Mouse (Mus musculus) testis, postnatal 10 days (tissue): ENCODE data around the gene Prps2.
"Not testable (repeated sequence)": the region's sequence is repeated elsewhere in the genome, so short reads cannot be mapped to it uniquely, and the experiment has no call there.

Experiments
- DNase-seq: peaks from one replicate; pipeline ENCODE4 v3.0.0; 2021; ENCODE audit warnings: low spot score

The Prps2 gene

DNA sequence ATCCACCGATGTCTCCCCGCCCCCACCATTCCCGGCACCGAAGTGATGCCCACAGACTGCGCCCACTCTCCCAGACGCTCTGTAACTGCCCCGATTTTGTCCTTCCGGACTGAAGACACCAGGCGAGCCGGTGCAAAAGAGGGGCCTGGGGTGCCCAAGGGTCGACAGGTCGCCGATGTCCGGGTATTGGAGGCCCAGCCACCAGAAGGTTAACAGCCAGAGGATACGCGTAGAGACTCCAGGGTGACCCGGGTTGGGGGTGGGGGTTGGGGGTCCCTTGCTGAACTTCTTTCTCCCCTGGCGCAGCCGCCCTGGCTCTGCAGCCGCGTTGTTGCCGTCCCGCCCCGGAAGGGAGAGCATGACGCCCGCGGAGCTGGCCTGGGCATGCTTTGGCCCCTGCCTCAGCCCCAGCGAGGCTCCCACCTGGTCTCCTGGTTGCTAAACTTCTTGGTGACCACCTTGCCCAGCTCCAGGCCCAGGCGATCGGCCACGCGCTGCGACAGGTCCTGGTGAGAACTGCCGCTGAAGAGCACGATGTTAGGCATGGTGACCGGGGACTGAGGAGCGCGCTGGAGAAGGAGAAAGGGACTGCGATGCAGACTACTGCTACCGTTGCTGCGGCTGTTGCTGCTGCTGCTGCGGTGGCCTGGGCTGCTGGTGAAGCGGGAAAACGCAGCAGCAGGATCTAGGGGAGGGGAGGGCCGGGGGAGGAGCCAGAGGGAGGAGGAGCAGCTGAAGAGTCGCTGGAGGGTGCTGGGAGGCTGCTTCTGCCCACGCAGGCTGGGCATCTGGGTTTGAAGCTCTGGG is at the start of gene Prps2:
Gene Prps2, minus strand, starts transcription at position 703 of the 807 bp plus-strand sequence.
- peak; percentile 53 for DNase-seq

DNA sequence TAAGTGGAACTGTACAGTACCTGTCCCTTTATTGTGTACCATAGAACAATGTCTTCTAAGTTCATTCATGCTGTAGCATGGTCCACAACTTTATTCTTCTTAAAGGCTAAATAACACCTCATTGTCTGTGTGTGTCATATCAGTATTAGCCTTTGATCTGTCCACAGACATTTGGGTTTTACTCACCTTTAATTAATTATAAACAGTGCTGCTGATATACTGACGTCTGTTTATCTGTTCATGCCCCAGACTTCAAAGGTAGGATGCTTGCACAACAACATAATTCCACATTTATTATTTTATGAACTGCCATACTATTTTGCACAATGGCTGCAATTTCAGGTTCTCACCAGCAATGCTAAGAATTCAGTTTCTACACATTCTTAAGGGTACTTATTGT is 35.1 kb upstream of the Prps2 start:
- DNase-seq = no peak

DNA sequence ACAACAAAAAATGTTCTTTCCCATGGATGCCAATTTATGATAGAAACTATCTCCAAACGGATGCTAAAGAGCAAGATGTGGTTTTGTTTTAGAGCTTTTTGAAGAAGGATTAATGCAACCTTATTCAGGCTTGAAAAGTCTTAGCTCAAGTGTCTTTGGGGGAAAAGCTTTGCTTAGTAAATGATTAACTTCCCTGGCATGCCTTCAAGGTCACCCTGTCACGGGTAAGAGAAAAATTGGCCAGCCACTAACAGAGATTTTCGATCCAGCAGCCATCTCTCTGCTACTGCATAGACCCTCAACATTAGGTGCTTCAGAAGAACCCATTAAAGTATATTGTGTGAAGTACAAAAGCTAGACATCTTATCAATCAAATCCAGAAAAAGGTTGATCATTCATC is 12.4 kb upstream of the Prps2 start:
- no peak for DNase-seq

DNA sequence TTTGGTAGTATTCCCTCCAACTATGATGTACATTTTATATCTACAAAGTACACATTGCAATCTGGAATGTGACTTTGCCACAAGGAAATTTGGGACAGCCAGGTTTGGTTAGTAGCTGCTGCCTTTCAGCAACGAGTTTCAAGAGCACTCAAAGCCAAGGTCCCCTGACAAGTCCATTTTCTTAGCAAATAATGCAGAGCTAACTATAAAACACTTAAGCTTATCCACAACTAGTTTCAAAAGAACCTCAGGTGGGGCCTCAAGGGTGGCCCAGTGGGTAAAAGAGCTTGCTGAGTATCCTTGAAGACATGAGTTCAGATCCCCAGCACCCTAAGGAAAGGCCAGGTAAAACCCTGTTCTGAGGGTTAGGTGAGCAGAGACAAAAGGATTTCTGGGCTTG is 4.1 kb upstream of the Prps2 start:
- no peak for DNase-seq

DNA sequence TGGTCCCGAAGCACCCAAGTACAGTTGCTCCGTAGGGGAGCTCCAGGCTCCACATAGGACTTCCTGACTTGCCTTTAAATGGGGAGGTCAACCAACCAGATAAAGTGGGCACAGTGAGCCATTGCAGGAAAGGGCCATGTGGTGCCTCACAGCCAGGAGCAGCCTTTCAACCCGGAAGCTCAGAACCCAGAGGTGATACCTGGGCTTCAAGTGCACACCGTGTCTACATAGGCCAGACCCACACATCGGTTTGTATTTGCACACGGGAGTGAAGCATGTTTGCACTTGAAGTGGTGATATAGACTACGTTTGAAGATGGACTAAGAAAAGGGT is 271 bp upstream of the Prps2 start:
- no peak for DNase-seq

DNA sequence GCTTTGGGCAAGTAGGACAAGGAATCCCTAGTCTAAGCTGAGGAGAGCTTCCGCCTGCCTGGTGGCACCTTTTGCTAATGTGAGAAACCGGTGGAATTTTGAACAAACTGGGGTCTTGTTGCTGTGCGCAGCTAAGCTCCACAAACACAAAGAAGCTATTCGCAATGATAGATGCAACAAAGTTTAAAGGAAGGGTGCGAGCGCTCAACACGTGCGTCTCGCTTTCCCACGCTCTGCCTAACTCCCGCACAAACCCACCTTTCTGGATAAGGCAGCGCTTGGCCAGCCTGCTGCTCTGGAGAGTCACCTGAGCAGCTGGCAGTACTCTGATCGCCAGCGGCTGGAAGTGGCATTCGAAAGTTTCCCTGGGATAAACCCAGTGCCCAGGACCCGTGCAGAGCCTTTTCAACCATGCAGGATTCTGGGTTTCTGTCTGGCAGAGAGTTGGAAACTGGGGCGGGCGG is 934 bp downstream of the Prps2 start:
- no peak for DNase-seq

DNA sequence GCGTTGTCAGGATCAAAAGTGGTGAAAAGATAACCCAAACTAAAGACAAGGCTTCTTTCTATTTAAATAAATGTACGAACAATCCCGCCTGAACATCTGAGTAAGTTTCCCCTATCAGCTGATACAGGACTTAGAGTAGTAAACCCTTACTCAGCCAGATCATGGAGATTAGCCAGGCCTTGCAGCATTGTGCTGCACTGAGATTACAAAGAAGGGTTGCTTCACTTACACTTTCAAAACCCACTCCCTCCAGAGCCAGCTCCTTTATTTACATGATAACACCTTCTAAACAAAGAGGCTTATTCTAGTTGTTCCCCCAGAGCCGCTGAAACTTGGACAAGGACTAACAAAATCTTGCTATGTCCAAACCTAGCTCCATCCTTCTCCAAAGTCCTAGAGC is 2.5 kb downstream of the Prps2 start:
- no peak for DNase-seq

DNA sequence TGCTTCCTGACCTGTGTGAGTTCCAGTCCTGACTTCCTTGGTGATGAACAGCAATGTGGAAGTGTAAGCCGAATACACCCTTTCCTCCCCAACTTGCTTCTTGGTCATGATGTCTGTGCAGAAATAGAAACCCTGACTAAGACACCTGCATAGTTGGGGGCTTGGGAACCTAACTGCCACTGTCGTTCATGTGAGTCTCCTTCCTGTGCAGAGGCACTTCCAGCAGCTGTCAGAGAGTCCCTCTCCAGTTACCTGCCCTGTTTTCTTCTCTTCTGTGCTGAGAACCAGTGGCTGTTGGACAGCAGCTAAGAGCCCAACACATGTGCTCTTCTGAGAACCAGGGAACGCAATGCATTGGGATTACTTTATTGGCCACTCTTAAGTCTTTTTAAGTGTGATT is 21.3 kb downstream of the Prps2 start:
- DNase-seq = not testable (repeated sequence)

GRCm38 (mm10) chrX:167359704-167360103 is 22.8 kb downstream of the Prps2 start:
- DNase-seq = no peak

DNA sequence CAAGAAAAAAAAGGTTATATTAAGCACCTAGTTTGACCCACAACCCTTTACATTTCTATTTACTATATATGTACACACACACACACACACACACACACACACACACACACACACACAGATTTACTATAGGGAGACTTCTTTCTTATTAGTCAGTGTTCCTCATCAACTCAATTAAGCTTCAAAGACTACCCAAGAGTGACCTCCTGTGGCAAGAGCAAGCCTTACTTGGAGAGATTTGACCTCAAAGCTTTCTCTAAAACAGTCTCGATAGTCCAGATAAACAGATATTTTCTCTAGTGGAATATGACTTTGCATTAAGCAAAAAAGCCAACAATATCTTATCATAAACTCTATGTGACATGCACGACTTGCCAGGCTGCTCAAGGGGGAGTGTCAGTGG is 25.1 kb downstream of the Prps2 start:
- no peak for DNase-seq

- no peak for DNase-seq
These were observed 26.6 kb downstream of the Prps2 start for GRCm38 (mm10) chrX:167355965-167356364.

GRCm38 (mm10) chrX:167353617-167354016 is 28.9 kb downstream of the Prps2 start:
- DNase-seq = no peak

DNA sequence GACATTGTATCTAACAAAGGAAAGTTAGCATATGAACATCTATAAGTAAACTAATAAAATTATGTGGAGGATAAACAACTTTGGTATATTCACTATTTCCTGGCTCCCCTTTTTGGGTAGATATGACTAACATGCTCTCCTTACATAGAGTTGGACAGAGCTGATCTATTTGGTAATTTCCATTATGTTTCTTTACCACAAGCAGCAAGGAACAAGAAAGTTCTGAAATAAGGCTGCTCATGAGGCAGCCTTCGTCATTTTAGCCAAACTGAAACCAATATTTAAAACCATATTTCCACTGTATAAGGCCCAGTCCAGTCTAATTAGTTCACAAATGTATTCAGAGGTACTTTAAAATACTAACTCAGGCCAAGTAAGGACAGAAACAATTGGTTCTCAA is 36.1 kb downstream of the Prps2 start:
- no peak for DNase-seq

DNA sequence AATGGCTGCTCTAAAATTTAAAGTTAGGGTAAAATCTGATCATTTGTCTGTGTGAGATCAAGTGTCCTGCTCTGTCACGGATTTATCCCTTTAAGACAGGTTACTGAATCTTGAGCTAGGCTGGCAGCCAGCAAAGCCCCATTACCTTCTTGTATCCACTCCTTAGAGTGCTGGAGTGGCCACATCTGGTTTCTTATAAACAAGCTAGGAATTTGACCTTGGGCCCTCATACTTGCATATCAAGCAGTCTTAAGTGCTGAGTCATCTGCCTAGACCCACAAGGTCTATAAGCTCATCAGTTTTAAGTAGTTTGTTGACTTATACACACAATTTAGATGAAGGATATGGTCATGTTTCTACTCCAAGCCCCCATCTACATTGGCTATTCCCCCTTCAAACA is 38.2 kb downstream of the Prps2 start:
- DNase-seq = no peak

- no peak for DNase-seq
These were observed 40.7 kb downstream of the Prps2 start for GRCm38 (mm10) chrX:167341811-167342210.

GRCm38 (mm10) chrX:167340190-167340589 is 42.4 kb downstream of the Prps2 start:
- no peak for DNase-seq

GRCm38 (mm10) chrX:167337990-167338389 is 44.6 kb downstream of the Prps2 start:
- DNase-seq = no peak

DNA sequence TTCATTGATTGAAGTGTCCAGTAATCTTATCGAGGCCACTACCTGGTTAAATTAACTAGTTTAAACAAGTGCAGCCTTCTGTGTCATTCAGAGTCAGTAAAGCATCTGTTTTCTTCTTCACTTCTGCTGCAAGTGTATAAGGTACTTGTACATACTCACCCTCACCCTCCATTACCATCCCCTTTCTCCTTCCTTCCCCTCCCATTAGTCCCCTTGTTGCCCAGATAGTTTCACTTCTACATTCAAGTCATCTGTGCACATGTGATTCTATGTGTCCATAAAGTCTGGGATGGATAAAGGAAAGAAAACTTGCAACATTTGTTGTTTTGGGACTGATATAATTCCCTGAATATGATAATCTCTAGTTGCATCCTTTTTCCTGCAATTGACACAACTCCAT is 48.0 kb downstream of the Prps2 start:
- no peak for DNase-seq

DNA sequence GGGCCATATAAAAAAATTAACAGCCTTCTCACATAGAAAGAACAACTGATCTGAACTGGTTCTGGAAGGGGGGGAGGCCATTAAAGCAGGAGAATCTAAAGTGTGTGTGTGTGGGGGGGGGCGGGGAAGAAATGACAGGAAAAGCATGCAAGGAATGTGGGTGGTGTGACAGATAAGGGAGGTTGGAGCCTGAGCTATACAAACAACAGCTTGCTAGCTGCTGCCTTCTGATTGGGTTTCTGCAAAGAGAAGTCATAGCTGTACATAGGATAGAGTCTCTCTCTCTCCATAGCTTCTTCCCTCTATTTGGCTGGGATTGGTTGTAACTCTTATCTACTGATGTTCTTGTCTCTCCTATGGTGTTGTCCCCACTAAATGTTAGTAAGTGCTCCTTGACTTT is 49.9 kb downstream of the Prps2 start:
- no peak for DNase-seq

DNA sequence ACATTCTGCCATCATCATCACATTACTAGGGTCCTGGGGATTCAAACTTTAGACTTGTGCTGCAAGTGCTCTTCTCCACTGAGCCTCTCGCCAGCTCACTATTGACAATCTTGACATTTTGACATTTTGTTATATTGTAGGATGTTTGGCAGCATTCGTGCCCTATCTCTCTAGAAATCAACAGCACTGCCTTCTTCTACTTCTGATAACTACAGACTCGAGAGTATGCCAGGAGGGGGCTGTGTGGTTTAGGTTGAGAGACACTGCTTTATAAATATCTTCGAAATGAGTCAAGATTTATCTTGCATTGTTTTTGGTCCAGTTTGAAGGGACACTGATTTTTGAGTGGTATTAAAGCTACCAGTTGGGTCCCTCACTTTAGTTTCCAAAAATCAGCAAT is 51.6 kb downstream of the Prps2 start:
- DNase-seq = no peak

- DNase-seq = no peak
These were observed 52.1 kb downstream of the Prps2 start, which contains the start of gene Tlr7 for GRCm38 (mm10) chrX:167330399-167330798. Tlr7 (minus strand) TSS chrX:167330558.

DNA sequence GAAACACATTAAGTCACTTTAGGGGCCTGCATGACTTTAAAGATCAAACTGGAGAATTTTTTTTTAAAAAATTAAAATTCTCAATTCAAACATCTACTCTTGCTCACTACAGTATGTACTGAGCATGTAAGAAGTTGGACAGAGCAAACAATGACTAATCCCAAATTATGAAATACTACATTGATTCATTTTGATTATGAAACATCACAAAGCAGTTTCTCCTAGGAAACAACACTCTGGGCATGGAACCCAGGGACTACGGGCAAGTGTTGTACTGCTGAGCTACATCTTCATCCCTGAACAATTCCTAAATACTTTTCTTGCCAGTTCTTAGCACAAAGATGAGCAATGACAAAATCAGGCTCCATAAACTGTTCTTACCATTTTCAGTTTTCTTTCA is 52.9 kb downstream of the Prps2 start:
- no peak for DNase-seq

- DNase-seq = no peak
These were observed 53.5 kb downstream of the Prps2 start for GRCm38 (mm10) chrX:167329098-167329497.

DNA sequence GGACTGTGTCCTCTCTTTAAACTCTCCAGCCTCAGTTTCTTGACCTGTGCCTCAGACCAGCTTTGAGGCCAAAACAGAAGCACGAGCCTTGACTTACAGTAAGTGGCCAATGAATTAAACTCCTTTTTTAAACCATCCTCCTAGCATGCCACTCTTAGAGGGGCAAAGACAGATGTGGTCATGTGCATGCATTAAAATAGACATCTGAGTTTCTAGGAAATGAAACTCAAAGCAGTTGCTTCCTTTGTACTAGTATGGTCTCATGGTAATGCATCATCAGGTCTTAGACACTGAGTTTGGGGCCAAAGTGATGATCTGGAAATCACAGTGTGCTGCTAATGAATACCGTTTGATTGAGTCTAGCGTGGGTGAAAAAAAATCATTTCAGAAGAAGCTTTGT is 54.0 kb downstream of the Prps2 start:
- no peak for DNase-seq
